Mouse (Mus musculus) G1E (cell line): Measurements from ENCODE around the gene Slc22a3. TPM values are rescaled to one million over a fixed set of nuclear protein-coding genes. Genes with fewer than 3 reads are reported as not detected.

Experiments used
- ATAC-seq: 2 replicates; pipeline ENCODE4 v1.8.0; 2016; ENCODE audit warnings: mild to moderate bottlenecking; ENCODE audit not compliant: insufficient number of reproducible peaks, poor library complexity, low FRiP score, severe bottlenecking; ENCODE audit errors: extremely low read depth
- DNase-seq: peaks from one replicate; pipeline ENCODE4 v3.0.0; 2012; ENCODE audit warnings: low spot score
- H3K27me3 ChIP-seq: 2 replicates; pipeline ENCODE4 v1.6.1; 2012; ENCODE audit warnings: mild to moderate bottlenecking, low read length, inconsistent platforms; ENCODE audit not compliant: insufficient read depth
- H3K36me3 ChIP-seq: replicated peaks from 2 replicates; pipeline ENCODE3; 2012; ENCODE audit warnings: mild to moderate bottlenecking, inconsistent platforms
- H3K4me1 ChIP-seq: 2 replicates; pipeline ENCODE4 v1.6.1; 2012; ENCODE audit warnings: low read depth, low read length, inconsistent platforms, mixed read lengths; ENCODE audit not compliant: insufficient read depth
- H3K4me3 ChIP-seq: 2 replicates; pipeline ENCODE4 v1.5.1; 2012; ENCODE audit warnings: low read depth, mild to moderate bottlenecking, inconsistent platforms, low read length, moderate library complexity, mixed read lengths
- H3K9me3 ChIP-seq: replicated peaks from 2 replicates; pipeline ENCODE4 v1.6.1; 2012; ENCODE audit warnings: inconsistent platforms
- CTCF ChIP-seq: IDR thresholded peaks from 2 replicates; pipeline ENCODE4 v1.5.1; 2012; ENCODE audit warnings: low read depth, low read length, inconsistent platforms, mixed read lengths
- GATA1 ChIP-seq: IDR thresholded peaks from 2 replicates; pipeline ENCODE4 v1.6.1; 2012; ENCODE audit warnings: borderline replicate concordance, low read length, inconsistent platforms, mixed read lengths
- GATA2 ChIP-seq: IDR thresholded peaks from 2 replicates; pipeline ENCODE4 v1.6.1; 2012; ENCODE audit warnings: low read depth, low read length, inconsistent platforms, borderline replicate concordance
- POLR2AphosphoS5 ChIP-seq: IDR thresholded peaks from 2 replicates; pipeline ENCODE4 v1.6.1; 2012; ENCODE audit warnings: low read depth, low read length, inconsistent platforms; ENCODE audit not compliant: insufficient replicate concordance
- TAL1 ChIP-seq: conservative IDR thresholded peaks from 2 replicates; pipeline ENCODE4 v1.6.1; 2012; ENCODE audit warnings: low read depth, low read length, inconsistent platforms, mixed read lengths
- polyA plus RNA-seq: library from polyadenylated mRNA; stranded (reverse); fragments of >175 nt; gene quantifications from 2 replicates; pipeline ENCODE4 v1.2.3, GENCODE M21; 2012
- total RNA-seq, 2 experiments: library from RNA; stranded (forward) in 1 of 2; stranded (reverse) in 1 of 2; fragments of 200-1000 nt in 1 of 2; fragments of >200 nt in 1 of 2; fragmentation: Nextera tagmentation in 1 of 2; gene quantifications; 2 replicates each; pipeline ENCODE4 v1.2.3; 2014 to 2017

Slc22a3 gene
- total and polyA plus RNA-seq, 3 experiments, result 0.02 to 0.27 TPM; not detected in 1

DNA sequence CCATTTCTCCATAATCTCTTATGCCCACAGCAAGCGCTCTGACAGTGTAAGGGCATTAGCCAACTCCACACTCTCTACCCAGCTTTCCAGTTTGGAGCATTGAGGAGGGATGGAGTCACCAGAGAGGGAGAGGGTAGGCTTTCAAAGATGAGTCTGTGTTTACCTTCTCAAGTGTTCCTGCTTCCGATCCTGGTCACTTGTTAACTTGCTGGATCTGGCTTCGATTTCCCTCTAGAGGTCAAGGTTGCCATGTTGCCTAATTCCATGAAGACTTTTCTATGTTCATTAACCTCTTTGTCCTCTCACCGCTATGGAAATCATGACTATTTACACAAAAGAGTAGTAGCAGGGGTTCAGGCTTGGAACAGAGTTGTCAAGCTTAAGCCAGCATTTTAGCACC is 127.2 kb downstream of the Slc22a3 start:
- Histone ChIP-seq H3K27me3 (peaks cover 42% of the 10 kb centered on the region), H3K9me3 (no peaks in the 10 kb centered on the region), H3K4me1 (no peaks in the 10 kb centered on the region), H3K4me3 (no peak overlapping the region), H3K36me3 (no peaks in the 10 kb centered on the region)
- ATAC-seq, result no peak
- TF ChIP-seq CTCF (no peak), GATA2 (no peak), POLR2AphosphoS5 (no peak), TAL1 (no peak), GATA1 (no peak)
- DNase-seq, result no peak

DNA sequence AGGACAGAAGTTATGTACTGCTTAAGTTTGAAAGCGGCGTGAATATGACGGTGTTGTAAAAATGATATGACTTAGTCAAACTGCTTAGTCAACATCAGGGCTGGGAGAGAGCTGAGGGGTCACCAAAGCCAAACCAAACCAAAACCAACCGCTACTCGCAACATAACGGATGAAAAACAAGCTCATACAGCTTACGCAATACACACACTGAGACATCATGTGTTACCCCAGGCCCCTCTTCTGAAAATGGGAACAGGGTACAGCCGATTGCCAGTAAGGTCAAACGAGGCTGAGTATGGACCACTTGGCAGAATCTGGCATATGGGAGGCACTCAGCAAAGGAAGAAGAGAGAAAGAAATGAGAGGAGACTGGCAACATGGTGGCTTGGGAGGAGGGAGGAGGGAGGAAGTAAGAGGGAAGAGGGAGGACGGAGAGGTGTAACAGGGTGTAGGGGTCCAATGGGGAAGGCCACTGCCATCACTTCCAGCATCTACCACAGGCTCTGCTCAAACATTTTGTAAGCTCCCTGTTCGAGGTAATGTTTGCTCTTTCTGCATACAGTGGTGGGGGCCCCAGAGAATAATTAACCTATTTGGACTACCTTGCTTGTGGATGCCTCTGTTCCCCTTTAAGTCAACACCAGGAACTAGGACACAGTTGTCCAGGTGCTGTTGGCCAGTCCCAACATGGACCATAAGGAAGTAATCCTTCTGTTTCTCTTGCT is 129.4 kb downstream of the Slc22a3 start, which contains the start of gene Plg:
Plg (plus strand) TSS at position 628 of the 725 bp plus-strand sequence.
- DNase-seq, result no peak
- ATAC-seq, result no peak
- Histone ChIP-seq H3K27me3 (peaks cover 38% of the 10 kb centered on the region), H3K4me1 (peaks cover 16% of the 10 kb centered on the region), H3K9me3 (no peaks in the 10 kb centered on the region), H3K4me3 (no peak within 1 kb of the TSS), H3K36me3 (no peaks in the 10 kb centered on the region)
- TF ChIP-seq POLR2AphosphoS5, result no peak
- TF ChIP-seq CTCF, result no peak
- TF ChIP-seq GATA1, result no peak
- TF ChIP-seq TAL1, result no peak
- TF ChIP-seq GATA2, result no peak

DNA sequence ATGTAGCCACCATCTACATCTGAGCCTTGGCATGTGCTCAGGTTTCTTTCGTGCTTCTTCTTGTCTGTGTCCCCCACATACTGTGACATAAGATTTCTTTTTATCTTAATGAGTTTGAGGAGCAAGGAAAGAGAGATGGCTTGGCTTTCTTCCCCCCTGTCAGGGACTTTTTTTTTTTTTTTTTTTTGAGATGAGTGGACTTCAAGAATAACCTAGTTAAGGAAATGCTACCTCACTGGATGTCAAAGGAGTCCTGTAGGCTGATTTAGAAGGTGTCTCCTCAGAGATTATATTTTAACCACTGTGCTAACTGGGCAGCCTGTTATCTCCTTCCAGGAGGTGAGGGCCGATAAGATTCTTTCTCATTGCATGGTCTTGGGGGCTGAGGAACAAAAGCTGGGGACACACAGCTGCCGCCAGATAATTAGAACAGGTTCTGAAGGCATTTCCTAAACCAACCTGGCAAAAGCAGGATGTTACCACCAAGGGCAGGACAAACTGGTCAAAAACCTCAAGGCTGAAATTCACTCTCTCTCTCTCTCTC is 133.8 kb downstream of the Slc22a3 start:
- no peak for DNase-seq
- Histone ChIP-seq H3K4me3 (no peak overlapping the region), H3K27me3 (peaks cover 53% of the 10 kb centered on the region), H3K9me3 (no peaks in the 10 kb centered on the region), H3K36me3 (no peaks in the 10 kb centered on the region), H3K4me1 (peaks cover 32% of the 10 kb centered on the region)
- TF ChIP-seq GATA2, result no peak
- 0 out of 2 replicates have a peak, but pooled peaks have one; percentile 31 for TF ChIP-seq TAL1
- peak; percentile 55 for ATAC-seq

DNA sequence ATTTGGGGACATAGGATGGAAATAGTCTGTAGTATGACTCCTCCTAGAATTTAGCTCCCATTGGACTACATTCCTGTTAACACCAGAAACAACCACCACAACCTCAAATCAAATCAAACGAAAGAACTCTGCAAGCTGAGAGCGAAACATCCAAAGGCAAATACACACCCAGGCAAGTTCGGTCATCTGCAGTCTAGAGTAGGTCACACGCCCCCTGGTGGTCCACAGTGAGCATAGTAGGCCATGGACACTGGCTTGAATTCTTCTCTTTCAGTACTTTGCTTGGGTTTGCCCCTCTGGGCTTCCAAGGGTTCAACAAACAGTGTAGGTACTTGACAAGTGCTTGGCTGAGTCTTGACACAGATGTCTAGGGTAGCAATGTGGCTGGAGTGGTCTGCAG is 135.5 kb downstream of the Slc22a3 start:
- H3K9me3 ChIP-seq, result no peaks in the 10 kb centered on the region
- TF ChIP-seq POLR2AphosphoS5 (no peak), CTCF (peak; percentile 96)
- ATAC-seq (peak; percentile 51), DNase-seq (peak; percentile 54)
- H3K4me1 ChIP-seq, result peaks cover 32% of the 10 kb centered on the region
- H3K27me3 ChIP-seq, result peaks cover 54% of the 10 kb centered on the region
- H3K36me3 ChIP-seq, result no peaks in the 10 kb centered on the region
- no peak overlapping the region for H3K4me3 ChIP-seq

DNA sequence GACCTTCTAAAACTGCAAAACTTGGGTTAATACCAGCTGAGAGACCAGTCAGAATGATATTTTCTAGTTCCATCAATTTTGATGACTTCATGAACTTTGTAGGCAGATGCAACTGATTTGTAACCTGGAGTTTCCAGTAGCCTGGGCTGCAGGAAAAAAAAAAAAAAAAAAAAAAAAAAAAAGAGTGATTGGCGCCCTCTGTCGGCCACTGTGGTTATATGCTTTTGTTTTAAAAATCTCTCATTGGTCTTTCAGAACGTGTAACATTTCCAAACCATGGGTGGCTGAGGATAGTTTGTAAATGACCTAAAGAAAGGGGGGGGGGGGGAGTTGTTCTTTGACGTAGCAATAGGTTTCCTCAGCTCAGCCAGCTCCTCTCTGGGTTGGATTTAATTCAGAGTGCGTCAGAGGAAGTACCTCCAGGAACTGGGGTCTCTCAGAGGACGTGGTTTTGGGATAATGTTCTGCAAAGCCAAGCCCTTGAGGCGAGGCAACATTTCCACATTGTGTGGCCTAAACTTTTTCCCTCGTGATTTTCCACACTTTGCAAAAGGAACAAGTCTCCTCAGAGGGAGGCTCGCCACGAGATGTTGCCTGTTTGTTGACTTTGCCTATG is 136.1 kb downstream of the Slc22a3 start:
- Histone ChIP-seq H3K4me3 (no peak overlapping the region; the same call in 1 of the 2 replicates), H3K27me3 (peaks cover 50% of the 10 kb centered on the region), H3K4me1 (peaks cover 32% of the 10 kb centered on the region), H3K36me3 (no peaks in the 10 kb centered on the region), H3K9me3 (no peaks in the 10 kb centered on the region)
- peak; percentile 12 for DNase-seq
- no peak for ATAC-seq
- no peak for TF ChIP-seq CTCF
- no peak for TF ChIP-seq GATA1
- TF ChIP-seq GATA2, result no peak
- TF ChIP-seq POLR2AphosphoS5, result no peak
- TF ChIP-seq TAL1, result no peak

DNA sequence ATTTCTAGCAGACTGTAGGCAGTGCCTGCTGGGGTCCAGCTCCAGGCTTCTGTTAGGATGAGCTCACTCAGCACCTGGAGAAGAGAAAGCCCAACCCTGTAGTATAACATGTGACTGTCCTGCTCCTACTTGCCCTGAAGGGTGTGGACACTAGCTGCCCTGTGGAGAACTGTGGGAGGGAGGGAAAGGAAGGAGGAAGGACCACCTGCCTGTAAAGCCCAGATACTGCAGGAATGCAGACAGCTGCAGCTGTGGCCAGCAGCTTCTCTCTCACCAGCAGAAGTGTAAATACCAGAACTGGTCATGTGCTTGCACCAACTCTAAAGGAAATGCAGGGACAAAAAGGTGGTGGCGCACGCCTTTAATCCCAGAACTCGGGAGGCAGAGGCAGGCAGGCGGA is 137.2 kb downstream of the Slc22a3 start:
- Histone ChIP-seq H3K4me1 (peaks cover 32% of the 10 kb centered on the region), H3K36me3 (no peaks in the 10 kb centered on the region), H3K9me3 (no peaks in the 10 kb centered on the region), H3K27me3 (peaks cover 41% of the 10 kb centered on the region), H3K4me3 (no peak overlapping the region)
- ATAC-seq (no peak), DNase-seq (no peak)
- TF ChIP-seq CTCF (no peak), GATA2 (no peak), TAL1 (no peak), POLR2AphosphoS5 (no peak), GATA1 (no peak)
